Mouse (Mus musculus) ES-E14 (cell line): ENCODE results near the gene Ptpn13.

Experiments
- CHD2 ChIP-seq: IDR thresholded peaks from 2 replicates; pipeline ENCODE4 v1.6.1; 2014; ENCODE audit warnings: mild to moderate bottlenecking, low read depth, low read length, inconsistent platforms
- HCFC1 ChIP-seq: IDR thresholded peaks from 2 replicates; pipeline ENCODE4 v1.6.1; 2012; ENCODE audit warnings: low read length, inconsistent platforms, borderline replicate concordance; ENCODE audit not compliant: insufficient read depth

DNA sequence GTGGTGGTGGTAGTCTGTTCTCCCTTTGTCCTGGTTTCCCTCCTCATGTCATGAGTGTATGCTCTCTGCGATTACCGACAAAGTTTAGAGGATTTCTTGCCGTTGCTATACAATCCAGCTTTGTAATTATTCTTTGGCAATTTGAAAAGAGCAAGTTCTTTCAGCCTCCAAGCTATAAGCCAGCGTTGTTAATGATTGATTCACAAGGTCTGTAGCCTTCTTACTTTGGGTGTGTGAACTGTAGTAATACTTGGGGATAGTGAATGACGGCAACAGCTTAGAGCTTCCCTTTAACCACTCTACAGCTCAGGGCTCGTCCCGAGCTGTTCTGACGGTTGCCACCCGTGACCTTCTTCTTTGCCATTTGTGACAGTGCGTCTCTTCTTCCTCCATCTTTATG is 39.8 kb downstream of the Ptpn13 start:
- TF ChIP-seq HCFC1 = no peak
- no peak for TF ChIP-seq CHD2
